ENCODE assay signal across 9 mouse cellular contexts in genomic region chr8:70773410-70773809, GRCm38 (mm10). TPM values are rescaled to one million over a fixed set of nuclear protein-coding genes. Genes with fewer than 3 reads are reported as not detected.
DNase-seq lines count a peak whose midpoint lies in the region; ATAC-seq and TF ChIP-seq lines count a peak whose summit lies in the region.
"Had no signal": no experiment of that assay in that cellular context is flagged by ENCODE, and none has a peak within 500 bp of the region (broad histone marks: within the 10 kb centered on the region; RNA-seq: fewer than 3 reads in every experiment).

No protein-coding gene starts in this region.

- 0 out of 2 replicates have a peak overlapping the region, but pooled peaks have one; percentile 92 for H3K4me2 ChIP-seq in neural tube, embryonic 12.5 days (replicated peaks)
- peak overlapping the region; percentile 27 for H3K4me2 ChIP-seq in hindbrain, embryonic 16.5 days (ENCODE audit: low read length)
- peak overlapping the region; percentile 15; the same call in 1 of the 2 replicates for H3K4me2 ChIP-seq in stomach, postnatal 0 days (replicated peaks; ENCODE audit: low read depth)
- H3K4me2 ChIP-seq: liver, embryonic 15.5 days had no signal

- peaks cover 43% of the 10 kb centered on the region for H3K4me1 ChIP-seq in heart, embryonic 10.5 days
- H3K4me1 ChIP-seq in neural tube, embryonic 12.5 days = peaks cover 39% of the 10 kb centered on the region
- H3K4me1 ChIP-seq in hindbrain, embryonic 16.5 days (ENCODE audit: control insufficient read depth, insufficient read depth, low read depth, low read length) = peaks cover 44% of the 10 kb centered on the region
- peaks cover 20% of the 10 kb centered on the region for H3K4me1 ChIP-seq in stomach, postnatal 0 days (replicated peaks; ENCODE audit: control insufficient read depth, insufficient read depth)

- no peak for TF ChIP-seq CTCF in stomach, postnatal 0 days (IDR thresholded peaks at IDR 0.05; ENCODE audit: low read depth)

- no peak for TF ChIP-seq EP300 in stomach, postnatal 0 days (optimal IDR thresholded peaks at IDR 0.05)

- peak; percentile 96 for DNase-seq in heart, adult 11 months
- DNase-seq in heart, embryonic 10.5 days (ENCODE audit: low spot score) = no peak
- no peak for DNase-seq in neural tube, embryonic 10.5 days (ENCODE audit: extremely low spot score, low spot score)
- no peak for DNase-seq in stomach, postnatal 0 days (ENCODE audit: low spot score)
- no peak for DNase-seq in thymus, adult 18-20 months
- DNase-seq in layer of hippocampus, adult 9-10 months (ENCODE audit: low spot score) = no peak

- no peak for ATAC-seq in neural tube, embryonic 12.5 days (ENCODE audit: low FRiP score, low read depth)
- ATAC-seq in hindbrain, embryonic 16.5 days = no peak
- no peak for ATAC-seq in stomach, postnatal 0 days (ENCODE audit: low FRiP score, low TSS enrichment)

- no peaks in the 10 kb centered on the region for H3K9me3 ChIP-seq in heart, embryonic 10.5 days
- H3K9me3 ChIP-seq in neural tube, embryonic 12.5 days = no peaks in the 10 kb centered on the region
- no peaks in the 10 kb centered on the region for H3K9me3 ChIP-seq in hindbrain, embryonic 16.5 days (ENCODE audit: control insufficient read depth, low read length)
- H3K9me3 ChIP-seq in stomach, postnatal 0 days (ENCODE audit: control insufficient read depth, low read length) = no peaks in the 10 kb centered on the region
- H3K9me3 ChIP-seq: liver, embryonic 15.5 days had no signal

- H3K27ac ChIP-seq in heart, embryonic 10.5 days = no peak overlapping the region
- H3K27ac ChIP-seq in neural tube, embryonic 12.5 days = no peak overlapping the region
- peak overlapping the region; percentile 68 for H3K27ac ChIP-seq in hindbrain, embryonic 16.5 days (ENCODE audit: low read depth, low read length)
- H3K27ac ChIP-seq in stomach, postnatal 0 days (replicated peaks) = peak overlapping the region; percentile 81

- H3K4me3 ChIP-seq in heart, embryonic 10.5 days = no peak overlapping the region
- no peak overlapping the region for H3K4me3 ChIP-seq in neural tube, embryonic 12.5 days
- H3K4me3 ChIP-seq in hindbrain, embryonic 16.5 days (ENCODE audit: low read length) = no peak overlapping the region
- no peak overlapping the region for H3K4me3 ChIP-seq in stomach, postnatal 0 days (ENCODE audit: low read depth, low read length)
- H3K4me3 ChIP-seq: liver, embryonic 15.5 days had no signal

- peak overlapping the region; percentile 46; the same call in 1 of the 2 replicates for H3K9ac ChIP-seq in neural tube, embryonic 12.5 days
- peak overlapping the region; percentile 38; the same call in 1 of the 2 replicates for H3K9ac ChIP-seq in hindbrain, embryonic 16.5 days (ENCODE audit: low read depth, low read length)
- H3K9ac ChIP-seq in stomach, postnatal 0 days (ENCODE audit: low read length) = peak overlapping the region; percentile 98
- H3K9ac ChIP-seq: liver, embryonic 15.5 days had no signal

- peaks cover 63% of the 10 kb centered on the region for H3K36me3 ChIP-seq in heart, embryonic 10.5 days
- peaks cover 64% of the 10 kb centered on the region for H3K36me3 ChIP-seq in neural tube, embryonic 12.5 days
- H3K36me3 ChIP-seq in hindbrain, embryonic 16.5 days (ENCODE audit: control insufficient read depth, insufficient read depth, low read length) = peaks cover 38% of the 10 kb centered on the region
- H3K36me3 ChIP-seq in stomach, postnatal 0 days (ENCODE audit: control insufficient read depth, insufficient read depth, low read length) = peaks cover 15% of the 10 kb centered on the region; the same call in 1 of the 2 replicates

- H3K27me3 ChIP-seq in heart, embryonic 10.5 days (ENCODE audit: insufficient read depth, poor library complexity, severe bottlenecking) = peaks cover 15% of the 10 kb centered on the region; the same call in 1 of the 2 replicates
- no peaks in the 10 kb centered on the region for H3K27me3 ChIP-seq in neural tube, embryonic 12.5 days (replicated peaks)
- no peaks in the 10 kb centered on the region for H3K27me3 ChIP-seq in hindbrain, embryonic 16.5 days (replicated peaks; ENCODE audit: control insufficient read depth, insufficient read depth, low read length)
- no peaks in the 10 kb centered on the region for H3K27me3 ChIP-seq in stomach, postnatal 0 days (ENCODE audit: control insufficient read depth, insufficient read depth, low read length)
- H3K27me3 ChIP-seq: liver, embryonic 15.5 days had no signal

- WGBS in heart, embryonic 10.5 days = 88% methylated on average over 5 of the region's 5 CpGs
- 85% methylated on average over 5 of the region's 5 CpGs for WGBS in neural tube, embryonic 12.5 days
- WGBS in hindbrain, embryonic 16.5 days = 60% methylated on average over 5 of the region's 5 CpGs
- WGBS in stomach, postnatal 0 days = 49% methylated on average over 5 of the region's 5 CpGs

RNA-seq across cellular contexts. Expression of gene Pik3r2, which starts 3.1 kb away (rescaled TPM):
- polyA plus RNA-seq in heart, embryonic 10.5 days (2016; fragmentation: Nextera tagmentation; extraction: Ambion mirVana) = 40.6 and 43.5 TPM in 2 replicates
- polyA plus RNA-seq in neural tube, embryonic 12.5 days (2016; fragmentation: Nextera tagmentation; extraction: Ambion mirVana) = 84.0 and 84.6 TPM in 2 replicates
- 115 and 118 TPM in 2 replicates for polyA plus RNA-seq in hindbrain, embryonic 16.5 days (2015; fragmentation: Nextera tagmentation; extraction: Ambion mirVana)
- 36.8 and 39.0 TPM in 2 replicates for polyA plus RNA-seq in stomach, postnatal 0 days (2015; fragmentation: Nextera tagmentation; extraction: Ambion mirVana)

RNA-seq across cellular contexts. Expression of gene Mpv17l2, which starts 12.7 kb away (rescaled TPM):
- polyA plus RNA-seq in heart, embryonic 10.5 days (2016; fragmentation: Nextera tagmentation; extraction: Ambion mirVana) = 39.0 and 44.6 TPM in 2 replicates
- 45.0 and 51.2 TPM in 2 replicates for polyA plus RNA-seq in neural tube, embryonic 12.5 days (2016; fragmentation: Nextera tagmentation; extraction: Ambion mirVana)
- polyA plus RNA-seq in hindbrain, embryonic 16.5 days (2015; fragmentation: Nextera tagmentation; extraction: Ambion mirVana) = 48.6 and 49.9 TPM in 2 replicates
- polyA plus RNA-seq in stomach, postnatal 0 days (2015; fragmentation: Nextera tagmentation; extraction: Ambion mirVana) = 77.3 and 80.1 TPM in 2 replicates

RNA-seq across cellular contexts. Expression of gene Rab3a, which starts 18.9 kb away (rescaled TPM):
- 11.2 and 14.2 TPM in 2 replicates for polyA plus RNA-seq in heart, embryonic 10.5 days (2016; fragmentation: Nextera tagmentation; extraction: Ambion mirVana)
- 184 and 199 TPM in 2 replicates for polyA plus RNA-seq in neural tube, embryonic 12.5 days (2016; fragmentation: Nextera tagmentation; extraction: Ambion mirVana)
- polyA plus RNA-seq in hindbrain, embryonic 16.5 days (2015; fragmentation: Nextera tagmentation; extraction: Ambion mirVana) = 622 and 635 TPM in 2 replicates
- 18.9 and 19.0 TPM in 2 replicates for polyA plus RNA-seq in stomach, postnatal 0 days (2015; fragmentation: Nextera tagmentation; extraction: Ambion mirVana)

RNA-seq across cellular contexts. Expression of gene Mast3, which starts 31.4 kb away (rescaled TPM):
- polyA plus RNA-seq in heart, embryonic 10.5 days (2016; fragmentation: Nextera tagmentation; extraction: Ambion mirVana) = 7.9 and 9.3 TPM in 2 replicates
- 15.9 and 17.4 TPM in 2 replicates for polyA plus RNA-seq in neural tube, embryonic 12.5 days (2016; fragmentation: Nextera tagmentation; extraction: Ambion mirVana)
- 21.9 and 23.9 TPM in 2 replicates for polyA plus RNA-seq in hindbrain, embryonic 16.5 days (2015; fragmentation: Nextera tagmentation; extraction: Ambion mirVana)
- 5.6 and 5.7 TPM in 2 replicates for polyA plus RNA-seq in stomach, postnatal 0 days (2015; fragmentation: Nextera tagmentation; extraction: Ambion mirVana)

RNA-seq across cellular contexts. Expression of gene Il12rb1, which starts 34.8 kb away (rescaled TPM):
- 0.12 TPM in 1 of 2 replicates, not detected in the other for polyA plus RNA-seq in heart, embryonic 10.5 days (2016; fragmentation: Nextera tagmentation; extraction: Ambion mirVana)
- polyA plus RNA-seq in neural tube, embryonic 12.5 days (2016; fragmentation: Nextera tagmentation; extraction: Ambion mirVana) = not detected in 2 replicates
- polyA plus RNA-seq in hindbrain, embryonic 16.5 days (2015; fragmentation: Nextera tagmentation; extraction: Ambion mirVana) = 0.11 and 0.14 TPM in 2 replicates
- 0.19 and 0.29 TPM in 2 replicates for polyA plus RNA-seq in stomach, postnatal 0 days (2015; fragmentation: Nextera tagmentation; extraction: Ambion mirVana)

Comparison
In these comparisons a context has a peak if more than half of its experiments do, and no peak if none do; other contexts are left out.
1. H3K27ac ChIP-seq: peak in hindbrain, embryonic 16.5 days (single experiment) and stomach, postnatal 0 days (single experiment); none in heart, embryonic 10.5 days (single experiment) and neural tube, embryonic 12.5 days (single experiment).
2. H3K4me2 ChIP-seq: peak in every context shown above with its lines; median percentile 92 in neural tube, embryonic 12.5 days; 27 in hindbrain, embryonic 16.5 days; 15 in stomach, postnatal 0 days.
3. H3K9ac ChIP-seq: peak in every context shown above with its lines; median percentile 98 in stomach, postnatal 0 days; 46 in neural tube, embryonic 12.5 days; 38 in hindbrain, embryonic 16.5 days.